Mouse (Mus musculus) midbrain, embryonic 14.5 days (tissue): ENCODE results near the gene Nsd1. TPM values are rescaled to one million over a fixed set of nuclear protein-coding genes. Genes with fewer than 3 reads are reported as not detected.
"Not testable (repeated sequence)": the region's sequence is repeated elsewhere in the genome, so short reads cannot be mapped to it uniquely, and the experiment has no call there.

ENCODE experiments used
- ATAC-seq: fragments of 200-750 bp; cut with Nextera tagmentation; 2 replicates; pipeline ENCODE4 v1.8.0; 2017; ENCODE audit warnings: moderate number of reproducible peaks, moderate library complexity; ENCODE audit not compliant: low FRiP score, low TSS enrichment
- DNase-seq: peaks from one replicate; pipeline ENCODE4 v3.0.0-alpha.2; 2015
- H3K27ac ChIP-seq: fragments of 300-500 bp; sonication (generic); replicated peaks from 2 replicates; pipeline ENCODE4 v1.5.1; 2014; ENCODE audit warnings: mild to moderate bottlenecking, low read depth, low read length, moderate library complexity
- H3K27me3 ChIP-seq: fragments of 300-500 bp; sonication (generic); 2 replicates; pipeline ENCODE4 v1.6.1; 2014; ENCODE audit warnings: low read length, control low read depth, mixed read lengths; ENCODE audit not compliant: control insufficient read depth, insufficient read depth
- H3K36me3 ChIP-seq: fragments of 300-500 bp; sonication (generic); 2 replicates; pipeline ENCODE4 v1.6.1; 2014; ENCODE audit warnings: low read length, control low read depth; ENCODE audit not compliant: control insufficient read depth, insufficient read depth
- H3K4me1 ChIP-seq: fragments of 300-500 bp; sonication (generic); 2 replicates; pipeline ENCODE4 v1.6.1; 2014; ENCODE audit warnings: mild to moderate bottlenecking, antibody characterized with exemption, low read length, control low read depth; ENCODE audit not compliant: control insufficient read depth, insufficient read depth
- H3K4me2 ChIP-seq: fragments of 300-500 bp; sonication (generic); 2 replicates; pipeline ENCODE4 v1.6.1; 2014; ENCODE audit warnings: mild to moderate bottlenecking, low read length, moderate library complexity
- H3K4me3 ChIP-seq: fragments of 300-500 bp; sonication (generic); replicated peaks from 2 replicates; pipeline ENCODE4 v1.5.1; 2014; ENCODE audit warnings: low read depth, low read length
- H3K9ac ChIP-seq: fragments of 300-500 bp; sonication (generic); replicated peaks from 2 replicates; pipeline ENCODE4 v1.6.1; 2014; ENCODE audit warnings: mild to moderate bottlenecking, low read length, moderate library complexity
- H3K9me3 ChIP-seq: fragments of 300-500 bp; sonication (generic); 2 replicates; pipeline ENCODE4 v1.6.1; 2016; ENCODE audit warnings: low read length, control low read depth, mixed read lengths; ENCODE audit not compliant: control insufficient read depth
- WGBS: fragments of 180-500 bp; shearing (Covaris S2); extraction: QIAGEN DNeasy Blood & Tissue Kit; methylation state at CpG from one replicate; pipeline ENCODE4 v1.1.7; 2014; 5-methylcytosine and 5-hydroxymethylcytosine counted together
- polyA plus RNA-seq: library from polyadenylated mRNA; unstranded; fragments of >200 nt; fragmentation: Nextera tagmentation; extraction: Ambion mirVana; gene quantifications from 2 replicates; pipeline ENCODE4 v1.2.1, GENCODE M21; 2014

Nsd1 gene
- polyA plus RNA-seq, 1 experiment from 2014 or later = 76.6 TPM

GRCm38 (mm10) chr13:55182173-55182894 lies 27.2 kb upstream of the Nsd1 start:
- peak; percentile 81 for DNase-seq
- H3K4me2 ChIP-seq = peak overlapping the region; percentile 49
- H3K36me3 ChIP-seq = no peaks in the 10 kb centered on the region
- no peaks in the 10 kb centered on the region for H3K9me3 ChIP-seq
- H3K9ac ChIP-seq = no peak overlapping the region; the same call in 1 of the 2 replicates
- no peaks in the 10 kb centered on the region for H3K27me3 ChIP-seq
- H3K27ac ChIP-seq = peak overlapping the region; percentile 74
- 4% methylated on average over 23 of the region's 23 CpGs for WGBS
- peaks cover 6% of the 10 kb centered on the region; the same call in 1 of the 2 replicates for H3K4me1 ChIP-seq
- H3K4me3 ChIP-seq = peak overlapping the region; percentile 24
- no peak; the same call in 1 of the 2 replicates for ATAC-seq

GRCm38 (mm10) chr13:55183382-55183781 lies 26.2 kb upstream of the Nsd1 start:
- Histone ChIP-seq H3K4me2 (no peak overlapping the region), H3K9me3 (no peaks in the 10 kb centered on the region), H3K36me3 (no peaks in the 10 kb centered on the region), H3K4me3 (no peak overlapping the region), H3K27me3 (no peaks in the 10 kb centered on the region), H3K4me1 (peaks cover 6% of the 10 kb centered on the region; the same call in 1 of the 2 replicates), H3K9ac (no peak overlapping the region), H3K27ac (no peak overlapping the region)
- WGBS = 84% methylated on average over 6 of the region's 6 CpGs
- ATAC-seq (no peak), DNase-seq (no peak)

DNA sequence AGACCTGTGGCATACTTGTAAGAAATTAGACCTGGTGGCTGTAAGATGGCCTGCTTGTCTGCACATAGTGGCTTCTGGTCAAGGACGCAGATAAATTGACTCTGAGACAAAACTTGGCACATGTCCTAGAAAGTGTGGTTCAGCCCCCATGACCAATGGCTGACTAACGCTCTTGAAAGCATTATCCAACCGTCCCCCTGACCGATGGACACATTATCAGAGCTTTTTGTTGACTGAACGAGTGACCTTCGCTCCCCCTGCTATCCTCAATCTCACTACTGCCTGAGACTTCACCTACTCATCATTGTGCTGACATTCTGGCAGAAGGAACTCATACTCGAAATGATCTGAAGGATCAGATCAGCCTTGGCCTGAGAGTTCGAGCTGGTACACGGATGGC lies 22.5 kb upstream of the Nsd1 start:
- ATAC-seq, DNase-seq, H3K27ac ChIP-seq, H3K27me3 ChIP-seq, H3K9ac ChIP-seq, H3K4me3 ChIP-seq, H3K4me2 ChIP-seq, H3K36me3 ChIP-seq, H3K9me3 ChIP-seq: not testable (repeated sequence)
- 31% methylated on average over 3 of the region's 9 CpGs for WGBS
- peaks cover 12% of the 10 kb centered on the region for H3K4me1 ChIP-seq

DNA sequence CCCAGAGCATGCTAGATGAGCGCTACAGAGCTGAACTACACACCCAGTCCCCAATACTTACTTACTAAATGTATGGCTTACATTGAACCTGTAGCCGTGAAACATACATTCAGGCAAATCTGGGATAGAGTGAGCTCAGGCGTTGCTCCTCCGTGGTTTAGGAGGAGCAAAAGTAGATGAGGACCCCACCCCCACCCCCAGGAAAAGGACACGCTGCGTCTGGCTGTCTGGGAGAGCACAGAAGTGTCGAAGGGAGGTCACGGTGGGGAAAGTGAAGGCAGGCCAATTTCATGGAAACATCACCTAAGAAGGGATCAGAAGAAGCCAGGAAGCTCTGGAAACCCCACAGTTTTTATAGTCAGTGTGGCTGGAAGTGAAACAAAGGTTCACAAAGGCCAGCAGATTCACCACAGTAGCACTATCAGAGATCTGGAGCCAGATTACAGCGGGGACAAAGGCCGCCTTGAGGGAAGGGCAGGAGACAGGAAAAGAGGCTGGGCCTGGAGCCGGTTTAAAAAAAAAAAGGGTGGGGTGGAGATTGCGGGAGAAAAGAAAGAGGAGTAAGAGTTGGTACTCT lies 20.0 kb upstream of the Nsd1 start:
- Histone ChIP-seq H3K9ac (peak overlapping the region; percentile 77), H3K27me3 (no peaks in the 10 kb centered on the region), H3K27ac (peak overlapping the region; percentile 94), H3K36me3 (no peaks in the 10 kb centered on the region), H3K4me2 (peak overlapping the region; percentile 86), H3K9me3 (no peaks in the 10 kb centered on the region), H3K4me3 (peak overlapping the region; percentile 40), H3K4me1 (peaks cover 9% of the 10 kb centered on the region)
- DNase-seq (no peak), ATAC-seq (no peak; the same call in 1 of the 2 replicates)
- 3% methylated on average over 12 of the region's 12 CpGs for WGBS

GRCm38 (mm10) chr13:55190121-55190868 lies 19.3 kb upstream of the Nsd1 start:
- peak overlapping the region; percentile 94 for H3K27ac ChIP-seq
- H3K4me2 ChIP-seq = peak overlapping the region; percentile 86
- peak; percentile 97 for DNase-seq
- H3K36me3 ChIP-seq = no peaks in the 10 kb centered on the region
- H3K4me1 ChIP-seq = peaks cover 9% of the 10 kb centered on the region
- H3K9ac ChIP-seq = peak overlapping the region; percentile 77
- no peaks in the 10 kb centered on the region for H3K27me3 ChIP-seq
- H3K9me3 ChIP-seq = no peaks in the 10 kb centered on the region
- WGBS = 3% methylated on average over 34 of the region's 34 CpGs
- H3K4me3 ChIP-seq = peak overlapping the region; percentile 40
- peak; percentile 100 for ATAC-seq

DNA sequence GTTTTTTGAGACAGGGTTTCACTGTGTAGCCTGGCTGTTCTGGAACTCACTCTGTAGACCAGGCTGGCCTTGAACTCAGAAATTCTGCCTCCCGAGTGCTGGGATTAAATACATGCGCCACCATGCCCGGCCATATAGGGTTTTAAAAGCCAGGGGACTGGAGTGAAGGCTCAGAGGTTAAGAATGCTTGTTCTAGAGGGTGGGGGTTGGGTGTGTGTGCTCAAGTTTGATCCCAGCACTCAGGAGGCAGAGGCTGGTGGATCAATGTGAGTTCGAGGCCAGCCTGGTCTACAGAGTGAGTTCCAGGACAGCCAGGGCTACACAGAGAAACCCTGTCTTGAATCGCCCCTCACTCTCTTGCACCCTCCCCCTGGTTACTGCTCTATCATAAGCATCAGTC lies 18.0 kb upstream of the Nsd1 start:
- Histone ChIP-seq H3K4me3 (no peak overlapping the region), H3K36me3 (no peaks in the 10 kb centered on the region)
- 94% methylated on average over 5 of the region's 5 CpGs for WGBS

DNA sequence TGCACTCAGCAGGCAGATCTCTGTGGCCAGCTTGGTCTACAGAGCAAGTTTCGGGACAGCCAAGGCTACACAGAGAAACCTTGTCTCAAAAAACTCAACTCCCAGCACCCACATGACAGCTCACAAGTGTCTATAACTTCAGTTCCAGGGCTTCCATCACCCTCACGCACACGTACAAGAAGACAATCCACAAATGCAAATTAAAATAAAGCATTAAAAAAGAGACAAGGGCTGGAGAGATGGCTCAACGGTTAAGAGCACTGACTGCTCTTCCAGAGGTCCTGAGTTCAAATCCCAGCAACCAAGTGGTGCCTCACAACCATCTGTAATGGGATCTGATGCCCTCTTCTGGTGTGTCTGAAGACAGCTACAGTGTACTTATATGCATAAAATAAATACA lies 6.8 kb upstream of the Nsd1 start:
- H3K27me3 ChIP-seq, H3K4me1 ChIP-seq, DNase-seq, H3K9ac ChIP-seq, H3K4me2 ChIP-seq, H3K36me3 ChIP-seq, H3K4me3 ChIP-seq, H3K9me3 ChIP-seq, H3K27ac ChIP-seq, ATAC-seq: not testable (repeated sequence)
- WGBS = 84% methylated on average over 4 of the region's 4 CpGs

More for the DNA sequence above, 18.0 kb upstream of the Nsd1 start:
- no peak for ATAC-seq
- Histone ChIP-seq H3K4me2 (no peak overlapping the region), H3K4me1 (peaks cover 9% of the 10 kb centered on the region), H3K9ac (no peak overlapping the region), H3K9me3 (no peaks in the 10 kb centered on the region), H3K27ac (no peak overlapping the region), H3K27me3 (no peaks in the 10 kb centered on the region)
- no peak for DNase-seq

DNA sequence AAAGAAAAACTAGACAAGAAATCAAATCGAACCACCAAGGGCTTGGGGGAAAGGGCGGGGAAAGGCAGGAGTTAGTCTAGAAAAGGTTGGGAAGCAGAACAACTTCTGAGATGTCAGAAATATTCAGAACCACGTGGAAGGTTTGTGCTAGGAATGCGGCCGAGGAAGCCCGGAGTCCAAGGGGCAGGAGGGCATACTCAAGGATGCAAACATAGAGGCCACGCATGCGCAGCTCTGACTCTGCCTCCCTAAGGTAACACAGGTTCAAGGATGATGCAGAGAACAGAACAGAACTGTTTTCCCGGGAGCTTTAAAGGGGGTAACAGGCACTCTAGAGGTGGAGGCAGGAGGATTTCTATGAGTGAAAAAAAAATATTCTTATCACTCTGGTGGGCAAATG lies 5.8 kb upstream of the Nsd1 start:
- H3K9ac ChIP-seq = no peak overlapping the region
- H3K4me3 ChIP-seq = no peak overlapping the region
- H3K4me2 ChIP-seq = no peak overlapping the region
- H3K9me3 ChIP-seq = no peaks in the 10 kb centered on the region
- no peaks in the 10 kb centered on the region for H3K36me3 ChIP-seq
- no peaks in the 10 kb centered on the region for H3K4me1 ChIP-seq
- 89% methylated on average over 9 of the region's 9 CpGs for WGBS
- ATAC-seq (no peak), DNase-seq (no peak)
- H3K27ac ChIP-seq = no peak overlapping the region
- H3K27me3 ChIP-seq = no peaks in the 10 kb centered on the region
